Mouse (Mus musculus) CH12.LX (cell line): ENCODE measurements around the gene Eef1akmt3.

ENCODE experiments used
- CHD2 ChIP-seq: IDR thresholded peaks from 2 replicates; pipeline ENCODE4 v1.6.1; 2011; ENCODE audit warnings: low read length, improper control_type of control experiment
- CTCF ChIP-seq, 2 experiments: IDR thresholded peaks in 1 of 2; conservative IDR thresholded peaks in 1 of 2; 2 replicates each; pipeline ENCODE4 v1.5.1; 2011 to 2012; ENCODE audit warnings: low read depth in 2 of 2, low read length in 2 of 2, improper control_type of control experiment in 1 of 2, inconsistent platforms in 1 of 2, mild to moderate bottlenecking in 1 of 2, moderate library complexity in 1 of 2
- EP300 ChIP-seq: IDR thresholded peaks from 2 replicates; pipeline ENCODE4 v1.6.1; 2011; ENCODE audit warnings: low read length, improper control_type of control experiment
- JUN ChIP-seq: IDR thresholded peaks from 2 replicates; pipeline ENCODE4 v1.6.1; 2011; ENCODE audit warnings: low read depth, mild to moderate bottlenecking, low read length, improper control_type of control experiment, moderate library complexity; ENCODE audit not compliant: insufficient read depth
- KAT2A ChIP-seq: IDR thresholded peaks from 2 replicates; pipeline ENCODE4 v1.6.1; 2012; ENCODE audit warnings: low read length, improper control_type of control experiment, inconsistent platforms; ENCODE audit not compliant: insufficient replicate concordance
- MEF2A ChIP-seq: IDR thresholded peaks from 2 replicates; pipeline ENCODE4 v1.6.1; 2014; ENCODE audit warnings: low read depth, mild to moderate bottlenecking, inconsistent platforms, low read length, improper control_type of control experiment, borderline replicate concordance
- POLR2A ChIP-seq: IDR thresholded peaks from 2 replicates; pipeline ENCODE4 v1.6.1; 2011; ENCODE audit warnings: low read depth, mild to moderate bottlenecking, improper control_type of control experiment, low read length
- RAD21 ChIP-seq: IDR thresholded peaks from 2 replicates; pipeline ENCODE4 v1.6.1; 2011; ENCODE audit warnings: low read depth, mild to moderate bottlenecking, low read length, improper control_type of control experiment, moderate library complexity
- RCOR1 ChIP-seq: conservative IDR thresholded peaks from 2 replicates; pipeline ENCODE4 v1.6.1; 2012; ENCODE audit warnings: low read depth, mild to moderate bottlenecking, inconsistent platforms, low read length, improper control_type of control experiment

- TF ChIP-seq CHD2 (no peak), RAD21 (no peak), MEF2A (no peak), POLR2A (no peak), EP300 (no peak), KAT2A (no peak), RCOR1 (no peak), JUN (no peak), CTCF (conservative IDR thresholded peaks at IDR 0.05 in 1 of 2, IDR thresholded peaks at IDR 0.05 in 1 of 2; ENCODE audit: low read depth in 2 of 2, low read length in 2 of 2) (no peak)
Observed at GRCm38 (mm10) chr10:127080901-127081780, 39.8 kb upstream of the Eef1akmt3 start.
